Mouse (Mus musculus) right cerebral cortex, postnatal 25 days (tissue): Measurements from ENCODE around the gene Zdhhc19.

Source experiments
- DNase-seq: peaks from one replicate; pipeline ENCODE4 v3.0.0; 2022

Gene Zdhhc19

GRCm38 (mm10) chr16:32516006-32516962 lies 20.2 kb downstream of the Zdhhc19 start:
- peak; percentile 83 for DNase-seq

GRCm38 (mm10) chr16:32517785-32518481 lies 21.9 kb downstream of the Zdhhc19 start:
- DNase-seq: no peak

GRCm38 (mm10) chr16:32519656-32520371 lies 23.7 kb downstream of the Zdhhc19 start:
- no peak for DNase-seq

- DNase-seq: no peak
Measured at GRCm38 (mm10) chr16:32520372-32520748, 24.3 kb downstream of the Zdhhc19 start.

GRCm38 (mm10) chr16:32522578-32523194 lies 26.6 kb downstream of the Zdhhc19 start:
- DNase-seq: no peak

- no peak for DNase-seq
Measured at GRCm38 (mm10) chr16:32523462-32524243, 27.6 kb downstream of the Zdhhc19 start.

- no peak for DNase-seq
Measured at GRCm38 (mm10) chr16:32524244-32524615, 28.2 kb downstream of the Zdhhc19 start.

GRCm38 (mm10) chr16:32526906-32527305 lies 30.8 kb downstream of the Zdhhc19 start:
- DNase-seq: no peak

GRCm38 (mm10) chr16:32532878-32533826 lies 37.1 kb downstream of the Zdhhc19 start:
- DNase-seq: no peak

- DNase-seq: no peak
Measured at GRCm38 (mm10) chr16:32535157-32535751, 39.2 kb downstream of the Zdhhc19 start.

GRCm38 (mm10) chr16:32537867-32538660 lies 42.0 kb downstream of the Zdhhc19 start:
- no peak for DNase-seq

- no peak for DNase-seq
Measured at GRCm38 (mm10) chr16:32538761-32539255, 42.7 kb downstream of the Zdhhc19 start.

GRCm38 (mm10) chr16:32541338-32542179 lies 45.5 kb downstream of the Zdhhc19 start:
- no peak for DNase-seq

GRCm38 (mm10) chr16:32543422-32543821 lies 47.4 kb downstream of the Zdhhc19 start:
- no peak for DNase-seq

- no peak for DNase-seq
Measured at GRCm38 (mm10) chr16:32547156-32548068, 51.3 kb downstream of the Zdhhc19 start.

- no peak for DNase-seq
Measured at GRCm38 (mm10) chr16:32550084-32550483, 54.0 kb downstream of the Zdhhc19 start.

GRCm38 (mm10) chr16:32550487-32550886 lies 54.4 kb downstream of the Zdhhc19 start:
- DNase-seq: no peak
